Mouse (Mus musculus) thymus, adult 2 months (tissue): Measurements from ENCODE around the gene Kcnc4.

Experiments
- CTCF ChIP-seq: fragments of 200-500 bp; IDR thresholded peaks from 2 replicates; pipeline ENCODE4 v1.5.1; 2012; ENCODE audit warnings: mild to moderate bottlenecking, control low read depth, low read length, moderate library complexity, borderline replicate concordance; ENCODE audit not compliant: control insufficient read depth, poor library complexity, insufficient read depth; ENCODE audit errors: extremely low read depth
- POLR2A ChIP-seq: fragments of 200-500 bp; IDR thresholded peaks from 2 replicates; pipeline ENCODE4 v1.6.1; 2012; ENCODE audit warnings: mild to moderate bottlenecking, low read length, control low read depth, moderate library complexity; ENCODE audit not compliant: control insufficient read depth, poor library complexity, insufficient read depth; ENCODE audit errors: extremely low read depth

- TF ChIP-seq POLR2A, result no peak
- TF ChIP-seq CTCF, result no peak
These were observed 25.7 kb downstream of the Kcnc4 start for GRCm38 (mm10) chr3:107433614-107434013.
